Mouse (Mus musculus) E14TG2a.4 (cell line): ENCODE data around the gene Il34.

Experiments used
- CTCF ChIP-seq: conservative IDR thresholded peaks from 2 replicates; pipeline ENCODE4 v1.5.1; 2014; ENCODE audit warnings: low read length
- NANOG ChIP-seq: IDR thresholded peaks from 2 replicates; pipeline ENCODE4 v1.6.1; 2014; ENCODE audit warnings: borderline replicate concordance, low read length, mixed read lengths
- POU5F1 ChIP-seq: IDR thresholded peaks from 2 replicates; pipeline ENCODE4 v1.6.1; 2014; ENCODE audit warnings: low read length, borderline replicate concordance

DNA sequence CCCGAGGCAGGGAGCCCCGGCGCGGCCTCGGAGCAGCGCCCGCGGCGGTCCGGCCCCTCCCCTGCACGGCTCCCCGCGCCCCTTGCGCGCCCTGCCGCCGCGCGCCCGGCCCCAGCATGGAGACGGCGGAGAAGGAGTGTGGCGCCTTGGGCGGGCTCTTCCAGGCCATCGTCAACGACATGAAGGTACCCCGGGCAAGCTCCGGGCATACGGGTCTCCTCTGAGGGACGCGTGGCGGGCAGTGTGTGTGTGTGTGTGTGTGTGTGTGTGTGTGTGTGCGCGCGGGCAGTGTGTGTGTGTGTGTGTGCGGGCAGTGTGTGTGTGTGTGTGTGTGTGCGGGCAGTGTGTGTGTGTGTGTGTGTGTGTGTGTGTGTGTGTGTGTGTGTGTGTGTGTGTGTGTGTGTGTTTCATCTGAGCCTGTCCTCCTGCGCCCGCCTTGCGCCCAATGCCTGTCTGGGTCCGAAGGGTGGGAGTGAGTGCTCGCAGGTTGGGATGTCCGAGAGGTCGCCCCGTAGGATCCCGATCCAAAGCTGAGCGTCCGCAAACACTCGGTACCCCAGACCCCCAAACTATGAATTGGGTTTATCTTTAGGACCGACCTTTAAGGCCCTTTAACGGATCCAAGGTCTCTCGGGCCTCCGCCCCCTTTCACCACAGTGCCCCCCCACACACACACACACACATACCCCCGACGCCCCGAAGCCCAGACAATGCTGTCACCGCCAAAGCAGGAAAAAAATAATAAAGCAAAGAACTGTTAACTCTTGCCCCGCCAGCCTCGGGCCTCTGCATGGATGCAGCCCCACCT lies 83.9 kb downstream of the Il34 start:
- TF ChIP-seq CTCF (no peak), POU5F1 (no peak), NANOG (no peak)
